Mouse (Mus musculus): ENCODE measurements around the gene Fat4.

Fat4 gene

GRCm38 (mm10) chr3:38907676-38908425 is 21.1 kb downstream of the Fat4 start:
- no peak for DNase-seq (ENCODE audit: inconsistent ontology term)

DNA sequence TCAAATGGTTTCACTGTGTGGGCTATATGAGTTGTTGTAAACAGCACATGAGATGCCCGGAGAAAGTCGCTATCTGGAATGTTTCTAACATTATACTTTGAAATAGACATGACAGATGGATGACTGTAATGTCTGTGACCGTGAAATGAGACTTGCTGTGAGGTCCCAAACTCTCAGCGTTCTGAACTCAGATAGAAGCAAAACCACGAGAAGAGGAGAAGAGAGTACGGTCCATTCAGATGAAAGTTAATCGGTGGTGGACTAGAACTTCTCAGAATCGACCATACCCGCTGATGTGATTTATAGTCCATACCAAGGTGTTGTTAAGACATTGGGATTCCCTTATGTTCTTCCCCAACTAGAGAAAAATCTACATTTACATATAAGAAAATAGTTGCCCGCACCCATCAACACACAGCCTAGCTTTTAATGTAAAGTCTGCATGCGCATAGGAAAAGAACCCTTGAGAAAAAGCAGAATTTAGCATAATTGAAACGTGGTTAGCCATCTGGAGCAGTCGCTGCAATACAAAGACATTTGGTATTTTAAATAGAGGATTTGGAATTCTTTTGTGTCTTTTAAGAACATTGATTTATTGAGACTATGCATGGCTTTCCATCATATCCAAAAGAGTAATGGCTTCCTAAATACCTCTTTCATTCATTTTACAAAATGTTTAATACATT is 21.8 kb downstream of the Fat4 start:
- DNase-seq (ENCODE audit: inconsistent ontology term) = no peak

DNA sequence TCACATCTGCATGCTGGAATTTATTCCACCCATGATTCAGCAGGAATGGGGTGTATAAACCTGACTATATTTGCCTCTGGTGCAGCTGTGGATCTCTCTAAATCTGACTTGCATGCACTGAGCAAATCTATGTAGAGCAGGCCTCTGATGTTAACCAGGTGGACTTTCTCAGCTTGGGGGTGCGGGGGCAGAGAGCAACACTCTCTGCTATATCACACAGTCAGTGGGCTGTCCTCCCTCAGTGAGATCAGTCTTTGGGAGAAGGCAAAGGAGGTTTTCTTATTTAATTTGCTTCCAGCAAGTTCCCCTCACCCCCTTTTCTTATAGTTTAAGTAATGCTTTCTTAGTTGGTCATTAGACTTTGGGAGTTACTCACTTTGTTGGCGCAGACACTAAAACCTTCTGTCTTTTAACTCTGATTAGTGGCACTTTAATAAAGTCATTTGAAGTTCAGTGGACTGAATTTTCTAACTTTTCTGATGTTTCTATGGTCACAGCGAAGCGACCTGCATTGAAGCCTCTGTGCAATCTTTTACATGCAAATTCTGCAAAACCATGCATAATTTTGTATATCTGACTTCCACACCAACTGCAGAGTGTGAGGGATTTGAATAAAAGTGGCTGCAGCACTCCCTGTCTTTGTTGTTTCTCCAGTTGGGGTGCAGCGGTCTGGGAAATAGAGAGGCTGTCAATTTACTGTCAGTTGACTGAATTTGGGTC is 26.2 kb downstream of the Fat4 start:
- DNase-seq (ENCODE audit: inconsistent ontology term) = no peak

GRCm38 (mm10) chr3:38913488-38914105 is 26.9 kb downstream of the Fat4 start:
- peak; percentile 25 for DNase-seq (ENCODE audit: inconsistent ontology term)

DNA sequence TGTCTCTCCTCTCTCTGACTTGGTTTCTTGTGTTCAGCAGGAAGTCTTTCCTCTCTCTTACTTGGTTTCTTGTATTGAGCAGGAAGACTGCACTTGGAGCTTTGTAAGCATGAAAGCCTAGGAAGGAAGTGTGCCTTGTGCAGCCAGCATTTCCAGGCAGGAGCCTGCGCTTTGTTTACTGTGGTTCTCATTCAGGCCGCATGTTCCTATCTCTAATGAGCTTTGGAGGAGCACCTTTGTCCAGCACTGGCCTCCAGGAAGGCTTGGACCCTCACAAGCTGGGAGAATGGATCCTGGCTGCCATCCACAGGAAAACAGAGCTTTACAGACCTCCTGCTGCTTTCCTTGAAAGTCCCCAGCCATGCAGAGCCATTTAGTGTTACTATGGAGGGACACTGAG is 32.2 kb downstream of the Fat4 start:
- DNase-seq (ENCODE audit: inconsistent ontology term) = peak; percentile 11

DNA sequence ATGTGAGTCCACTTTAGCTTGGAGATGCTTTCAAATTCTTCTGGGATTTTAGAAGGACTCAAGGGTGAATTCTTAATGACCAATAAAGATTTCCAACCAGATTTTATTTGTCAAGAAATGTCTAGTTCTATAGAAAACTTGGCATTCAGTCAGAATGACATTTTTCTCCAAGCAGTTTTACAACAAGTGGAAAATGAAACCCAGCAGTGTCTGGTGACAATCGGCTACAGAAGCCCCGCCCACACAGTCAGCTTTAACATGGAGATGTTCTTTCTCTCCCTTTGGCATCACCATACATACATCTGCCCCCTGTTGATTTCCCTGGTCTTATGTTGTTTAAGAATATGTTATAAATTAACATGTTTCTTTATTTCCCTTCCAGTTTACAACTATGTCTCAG is 34.3 kb downstream of the Fat4 start:
- DNase-seq (ENCODE audit: inconsistent ontology term) = no peak

DNA sequence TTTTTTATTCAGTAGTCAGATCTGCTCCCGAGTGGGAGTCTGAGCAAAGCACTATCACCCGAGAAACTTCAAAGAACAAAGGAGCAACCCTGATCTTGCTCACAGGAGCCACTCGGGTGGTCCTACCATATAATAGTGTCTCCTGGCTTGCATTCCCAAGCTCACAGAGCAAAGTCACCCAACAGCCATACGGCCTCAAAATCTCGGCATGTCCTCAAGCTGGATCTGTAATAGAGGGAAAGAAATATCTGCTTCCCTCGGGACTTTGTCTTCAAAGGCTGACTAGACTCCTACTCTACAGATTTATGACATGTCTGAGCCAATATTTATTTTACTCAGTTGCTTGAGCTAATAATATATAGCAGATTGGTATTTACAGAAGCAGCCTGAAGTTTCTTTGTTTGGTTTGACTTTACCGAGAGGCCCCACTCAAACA is 36.5 kb downstream of the Fat4 start:
- DNase-seq (ENCODE audit: inconsistent ontology term) = no peak

DNA sequence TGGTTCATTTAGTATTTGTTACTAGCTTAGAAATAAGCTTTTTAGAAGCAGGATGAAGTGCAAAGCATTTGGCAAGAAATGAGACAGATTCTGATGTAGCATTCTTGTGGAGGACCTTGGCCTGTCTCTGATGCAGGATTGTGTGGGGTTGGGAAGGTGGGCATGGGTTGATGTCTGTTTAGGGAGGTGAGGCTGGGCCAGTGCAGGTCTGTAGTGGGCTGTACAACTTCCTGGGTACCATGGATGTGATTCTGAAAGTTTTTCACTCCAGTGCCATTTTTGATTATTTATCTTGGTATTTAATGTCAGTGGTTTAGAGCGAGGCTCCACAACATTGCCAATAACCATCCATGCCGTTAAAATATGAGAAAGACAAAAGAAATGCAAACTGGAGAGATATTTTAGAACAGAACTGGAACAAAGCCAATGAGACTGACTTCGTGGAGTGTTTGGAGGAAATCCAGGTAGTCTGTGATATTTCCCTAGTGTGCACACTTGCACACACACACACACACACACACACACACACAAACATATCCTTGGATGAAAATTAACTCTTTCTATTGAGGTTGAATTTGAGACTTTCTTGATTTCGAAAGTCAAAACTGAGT is 41.4 kb downstream of the Fat4 start:
- peak; percentile 51 for DNase-seq (ENCODE audit: inconsistent ontology term)

DNA sequence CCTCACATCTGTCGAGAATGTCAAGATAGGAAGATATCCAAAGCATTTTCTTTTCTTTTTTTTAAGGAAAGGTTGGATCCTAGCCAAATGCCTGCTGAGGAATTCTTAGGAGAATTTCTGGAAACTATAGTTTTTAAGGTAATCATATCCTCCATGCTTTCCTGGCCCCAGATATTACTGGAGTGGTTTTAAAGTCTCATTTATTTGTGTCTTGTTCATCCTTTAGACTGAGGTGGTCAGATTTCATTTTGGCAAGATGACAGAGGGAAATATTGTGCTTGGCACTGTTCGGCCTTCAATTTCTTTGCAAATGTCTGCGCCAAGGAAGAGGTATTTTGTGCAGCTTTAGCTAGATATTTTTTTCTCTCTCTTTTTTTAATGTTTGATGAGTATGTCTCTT is 42.0 kb downstream of the Fat4 start:
- peak; percentile 9 for DNase-seq (ENCODE audit: inconsistent ontology term)

DNA sequence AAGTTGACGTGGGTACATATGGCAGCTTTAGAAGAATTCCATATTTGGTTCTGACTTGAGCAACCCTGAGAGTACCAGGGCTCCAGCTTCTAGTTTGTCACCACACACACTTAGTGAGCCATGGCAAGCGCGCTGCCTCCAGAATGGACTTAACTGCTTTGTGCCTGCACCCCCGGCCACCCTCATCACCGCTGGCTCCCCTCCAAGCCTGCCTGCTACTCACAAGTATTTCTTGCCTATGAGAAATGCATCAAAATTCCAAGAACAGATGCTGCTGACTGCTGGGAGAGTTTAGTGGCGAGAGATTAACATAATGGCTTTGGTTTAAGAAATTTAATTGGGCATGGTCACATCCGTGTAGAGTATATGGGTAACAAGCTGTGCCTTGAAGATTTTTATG is 48.0 kb downstream of the Fat4 start:
- DNase-seq (ENCODE audit: inconsistent ontology term) = peak; percentile 29

- DNase-seq (ENCODE audit: inconsistent ontology term) = peak; percentile 81
These were observed 49.7 kb downstream of the Fat4 start for GRCm38 (mm10) chr3:38936485-38936884.

DNA sequence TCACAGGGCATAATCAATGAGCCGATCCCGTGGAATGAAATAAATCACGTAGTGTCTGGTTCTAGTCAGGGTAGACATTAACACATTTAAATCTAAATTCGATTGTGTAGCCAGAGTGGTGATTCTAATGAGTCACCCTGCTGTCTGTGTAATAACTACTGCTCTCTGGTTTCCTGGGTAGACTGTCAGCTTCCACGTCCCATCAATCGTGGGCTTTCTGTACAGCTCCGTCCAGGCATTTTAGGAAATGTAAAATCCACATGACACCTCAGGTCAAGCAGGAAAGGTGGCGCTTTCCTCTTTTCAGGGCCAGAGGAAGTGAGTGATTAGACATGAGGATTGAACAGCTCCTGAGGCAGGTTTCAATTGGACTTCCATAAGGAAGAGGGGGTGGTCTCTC is 50.4 kb downstream of the Fat4 start:
- DNase-seq (ENCODE audit: inconsistent ontology term) = peak; percentile 30

DNA sequence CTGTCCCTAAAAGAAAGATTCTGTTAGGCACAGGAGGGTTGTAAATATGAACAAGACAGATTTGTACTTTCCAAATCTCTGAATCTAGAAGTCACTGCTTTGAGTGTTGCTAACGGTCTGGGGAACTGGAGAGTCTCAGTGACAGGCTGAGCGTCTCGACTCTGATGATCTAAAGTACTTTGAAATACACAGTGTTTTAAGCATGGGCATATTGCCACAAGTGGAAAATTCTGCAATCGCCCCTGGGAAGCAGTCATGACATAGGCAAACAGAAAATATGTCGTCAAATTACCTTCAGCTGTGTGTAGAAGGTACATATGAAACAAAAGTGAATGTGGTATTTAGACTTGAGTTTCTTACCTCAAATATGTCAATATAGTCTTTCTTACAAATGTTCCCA is 51.4 kb downstream of the Fat4 start:
- DNase-seq (ENCODE audit: inconsistent ontology term) = no peak

DNA sequence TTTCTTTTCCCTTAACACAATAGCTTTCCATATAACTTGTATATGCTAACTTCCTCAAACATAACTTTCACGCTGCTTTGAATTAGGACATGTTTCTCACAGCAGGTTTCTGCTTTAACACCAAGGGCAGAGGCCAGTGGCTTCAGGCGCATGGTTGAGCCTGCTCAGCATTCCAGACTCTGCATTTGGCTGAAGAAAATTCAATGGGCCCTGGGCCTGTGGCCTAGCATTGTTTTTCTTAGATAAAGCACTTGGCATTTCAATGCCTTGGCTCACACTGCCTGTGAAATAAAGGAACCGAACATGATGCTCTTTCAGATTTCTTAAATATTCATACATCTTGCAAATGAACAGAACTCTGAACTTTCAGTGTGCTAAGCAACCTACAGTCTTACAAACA is 52.8 kb downstream of the Fat4 start:
- peak; percentile 61 for DNase-seq (ENCODE audit: inconsistent ontology term)

GRCm38 (mm10) chr3:38940327-38940726 is 53.6 kb downstream of the Fat4 start:
- DNase-seq (ENCODE audit: inconsistent ontology term) = peak; percentile 13

DNA sequence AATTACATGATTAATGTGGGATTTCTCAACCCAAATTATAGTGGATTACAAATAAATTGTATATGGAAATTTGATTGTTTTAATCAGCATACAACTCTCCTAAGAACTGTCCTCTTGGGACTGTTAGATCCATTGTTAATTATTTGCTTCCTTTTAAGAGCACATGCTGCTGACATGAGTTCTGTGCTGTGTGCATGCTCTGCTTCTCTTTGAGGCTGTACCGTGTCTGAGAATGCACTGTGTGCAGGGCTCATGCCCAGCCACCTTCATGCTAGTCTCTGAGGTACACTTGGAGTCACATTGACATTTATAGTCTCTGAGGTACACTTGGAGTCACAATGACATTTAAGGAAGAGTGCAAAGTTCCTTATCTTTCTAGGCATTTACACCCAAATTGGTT is 58.4 kb downstream of the Fat4 start:
- no peak for DNase-seq (ENCODE audit: inconsistent ontology term)

DNA sequence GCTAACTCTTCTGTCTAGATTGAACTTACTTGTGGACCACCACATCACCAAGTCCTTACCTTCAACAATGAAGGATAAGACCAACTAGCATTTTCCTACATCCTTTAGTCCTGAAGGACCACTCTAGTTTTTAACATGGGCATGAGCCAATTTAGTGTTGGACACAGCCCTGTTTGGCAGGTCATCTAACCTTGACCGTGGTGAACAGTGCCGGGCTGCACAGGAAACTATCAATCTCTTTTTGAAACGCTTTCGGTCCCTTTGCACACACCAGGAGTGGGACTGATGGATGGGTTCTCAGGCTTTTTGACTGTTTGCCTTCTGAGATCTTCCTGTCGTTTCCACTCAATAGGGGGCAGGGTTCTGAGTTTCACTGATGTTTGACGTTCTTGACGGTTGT is 61.0 kb downstream of the Fat4 start:
- DNase-seq (ENCODE audit: inconsistent ontology term) = no peak

DNA sequence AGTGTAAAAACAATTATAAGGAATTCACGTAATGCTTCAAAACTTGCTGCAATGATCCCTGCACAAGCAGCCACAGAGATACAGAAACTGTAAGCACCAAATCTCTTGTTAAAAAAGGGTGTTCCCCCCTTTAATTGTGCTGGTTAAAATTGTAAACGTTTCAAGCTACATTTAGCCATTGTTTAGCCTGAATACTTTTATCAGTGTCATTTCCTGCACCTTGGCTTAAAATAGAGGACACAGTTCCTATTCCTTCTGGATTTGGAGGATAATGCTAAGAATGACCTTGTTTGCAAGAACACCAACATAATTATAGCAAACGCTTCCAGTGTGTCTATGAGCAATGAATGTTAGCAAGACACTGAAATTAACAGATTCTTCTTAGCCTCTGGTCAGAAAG is 65.9 kb downstream of the Fat4 start:
- no peak for DNase-seq (ENCODE audit: inconsistent ontology term)

GRCm38 (mm10) chr3:38954196-38954595 is 67.5 kb downstream of the Fat4 start:
- no peak for DNase-seq (ENCODE audit: inconsistent ontology term)

- no peak for DNase-seq (ENCODE audit: inconsistent ontology term)
These were observed 69.4 kb downstream of the Fat4 start for GRCm38 (mm10) chr3:38956012-38956648.

DNA sequence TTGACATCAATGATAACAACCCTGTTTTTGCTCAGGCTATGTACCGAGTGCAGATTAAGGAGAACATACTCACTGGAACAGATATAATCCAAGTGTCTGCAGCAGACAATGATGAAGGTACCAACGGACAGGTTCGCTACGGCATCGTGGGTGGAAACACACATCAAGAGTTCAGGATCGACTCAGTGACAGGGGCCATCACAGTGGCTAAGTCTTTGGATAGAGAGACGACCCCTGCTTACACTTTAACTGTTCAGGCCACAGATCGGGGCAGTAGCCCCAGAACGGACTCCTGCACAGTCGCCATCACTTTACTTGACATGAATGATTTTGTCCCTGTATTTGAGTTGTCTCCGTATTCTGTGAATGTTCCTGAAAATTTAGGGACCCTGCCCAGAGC is 70.4 kb downstream of the Fat4 start:
- DNase-seq (ENCODE audit: inconsistent ontology term) = no peak

Data from Muller cell, postnatal 12 days (primary cell).